Mouse (Mus musculus): ENCODE results near the gene Npas3. TPM values are rescaled to one million over a fixed set of nuclear protein-coding genes. Genes with fewer than 3 reads are reported as not detected.

Npas3 gene
- polyA plus RNA-seq (2015; fragmentation: Nextera tagmentation; extraction: Ambion mirVana) = 17.7 and 17.9 TPM in 2 replicates

- H3K36me3 ChIP-seq (ENCODE audit: control insufficient read depth, insufficient read depth) = no peaks in the 10 kb centered on the region
- WGBS = 0% methylated on average over 47 of the region's 62 CpGs
- peak; percentile 77 for ATAC-seq
- H3K4me2 ChIP-seq (ENCODE audit: low read length) = peak within 1 kb of the TSS; percentile 95
- peak within 1 kb of the TSS; percentile 85 for H3K27ac ChIP-seq (ENCODE audit: low read length)
- H3K9ac ChIP-seq (replicated peaks; ENCODE audit: low read depth, low read length) = peak within 1 kb of the TSS; percentile 82
- H3K27me3 ChIP-seq (replicated peaks; ENCODE audit: control insufficient read depth, insufficient read depth, low read length) = no peaks in the 10 kb centered on the region
- H3K9me3 ChIP-seq (ENCODE audit: control insufficient read depth, low read length) = no peaks in the 10 kb centered on the region
- H3K4me3 ChIP-seq (replicated peaks; ENCODE audit: low read length) = peak within 1 kb of the TSS; percentile 84
- H3K4me1 ChIP-seq (replicated peaks; ENCODE audit: control insufficient read depth, insufficient read depth, low read length) = peaks cover 33% of the 10 kb centered on the region
Measured at GRCm38 (mm10) chr12:53248101-53248727, at the start of gene Npas3. Gene Npas3 (plus strand): TSS chr12:53248677.

DNA sequence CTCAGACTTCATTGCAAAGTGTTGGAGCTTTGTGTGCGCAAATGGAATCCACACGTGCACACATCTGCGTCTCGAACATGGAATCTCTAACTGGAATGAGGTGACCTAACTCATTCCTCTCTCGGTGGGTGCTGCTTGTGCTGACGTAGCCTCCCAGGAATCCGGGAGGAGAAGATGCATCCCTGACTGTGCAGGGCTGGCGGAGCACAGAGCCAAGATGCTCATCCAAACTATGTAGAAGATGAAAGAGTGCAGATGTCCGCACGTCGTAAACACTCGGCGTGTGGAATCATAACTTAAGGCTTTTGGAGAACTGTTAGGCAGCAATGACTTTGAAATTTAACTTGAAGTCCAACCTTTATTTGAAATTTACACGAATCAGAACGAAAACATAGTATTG is 31.3 kb upstream of the Npas3 start:
- Histone ChIP-seq H3K9me3 (ENCODE audit: control insufficient read depth, low read length) (no peaks in the 10 kb centered on the region), H3K4me1 (replicated peaks; ENCODE audit: control insufficient read depth, insufficient read depth, low read length) (no peaks in the 10 kb centered on the region), H3K36me3 (ENCODE audit: control insufficient read depth, insufficient read depth) (no peaks in the 10 kb centered on the region), H3K9ac (replicated peaks; ENCODE audit: low read depth, low read length) (no peak overlapping the region), H3K4me3 (replicated peaks; ENCODE audit: low read length) (no peak overlapping the region), H3K27ac (ENCODE audit: low read length) (no peak overlapping the region), H3K4me2 (ENCODE audit: low read length) (no peak overlapping the region), H3K27me3 (replicated peaks; ENCODE audit: control insufficient read depth, insufficient read depth, low read length) (no peaks in the 10 kb centered on the region)
- no peak for ATAC-seq
- WGBS = 90% methylated on average over 15 of the region's 15 CpGs

- H3K36me3 ChIP-seq (ENCODE audit: control insufficient read depth, insufficient read depth) = no peaks in the 10 kb centered on the region
- WGBS = 68% methylated on average over 4 of the region's 4 CpGs
- no peaks in the 10 kb centered on the region for H3K4me1 ChIP-seq (replicated peaks; ENCODE audit: control insufficient read depth, insufficient read depth, low read length)
- H3K4me2 ChIP-seq (ENCODE audit: low read length) = no peak overlapping the region
- H3K27ac ChIP-seq (ENCODE audit: low read length) = no peak overlapping the region
- no peaks in the 10 kb centered on the region for H3K9me3 ChIP-seq (ENCODE audit: control insufficient read depth, low read length)
- ATAC-seq = no peak
- H3K4me3 ChIP-seq (replicated peaks; ENCODE audit: low read length) = no peak overlapping the region
- no peaks in the 10 kb centered on the region for H3K27me3 ChIP-seq (replicated peaks; ENCODE audit: control insufficient read depth, insufficient read depth, low read length)
- no peak overlapping the region for H3K9ac ChIP-seq (replicated peaks; ENCODE audit: low read depth, low read length)
Measured at GRCm38 (mm10) chr12:53222742-53223141, 25.7 kb upstream of the Npas3 start.

- H3K9ac ChIP-seq (replicated peaks; ENCODE audit: low read depth, low read length) = no peak overlapping the region
- H3K27me3 ChIP-seq (replicated peaks; ENCODE audit: control insufficient read depth, insufficient read depth, low read length) = no peaks in the 10 kb centered on the region
- H3K36me3 ChIP-seq (ENCODE audit: control insufficient read depth, insufficient read depth) = no peaks in the 10 kb centered on the region
- no peak overlapping the region for H3K4me3 ChIP-seq (replicated peaks; ENCODE audit: low read length)
- 57% methylated on average over 4 of the region's 4 CpGs for WGBS
- no peaks in the 10 kb centered on the region for H3K9me3 ChIP-seq (ENCODE audit: control insufficient read depth, low read length)
- H3K27ac ChIP-seq (ENCODE audit: low read length) = no peak overlapping the region
- H3K4me2 ChIP-seq (ENCODE audit: low read length) = no peak overlapping the region
- no peaks in the 10 kb centered on the region for H3K4me1 ChIP-seq (replicated peaks; ENCODE audit: control insufficient read depth, insufficient read depth, low read length)
- no peak for ATAC-seq
Measured at GRCm38 (mm10) chr12:53227356-53227755, 21.1 kb upstream of the Npas3 start.

- ATAC-seq = no peak
- WGBS = 67% methylated on average over 2 of the region's 2 CpGs
- H3K4me3 ChIP-seq (replicated peaks; ENCODE audit: low read length) = no peak overlapping the region
- H3K27ac ChIP-seq (ENCODE audit: low read length) = no peak overlapping the region
- no peaks in the 10 kb centered on the region for H3K9me3 ChIP-seq (ENCODE audit: control insufficient read depth, low read length)
- no peak overlapping the region for H3K9ac ChIP-seq (replicated peaks; ENCODE audit: low read depth, low read length)
- no peaks in the 10 kb centered on the region for H3K27me3 ChIP-seq (replicated peaks; ENCODE audit: control insufficient read depth, insufficient read depth, low read length)
- H3K4me1 ChIP-seq (replicated peaks; ENCODE audit: control insufficient read depth, insufficient read depth, low read length) = no peaks in the 10 kb centered on the region
- no peak overlapping the region for H3K4me2 ChIP-seq (ENCODE audit: low read length)
- no peaks in the 10 kb centered on the region for H3K36me3 ChIP-seq (ENCODE audit: control insufficient read depth, insufficient read depth)
Measured at GRCm38 (mm10) chr12:53229419-53229818, 19.1 kb upstream of the Npas3 start.

DNA sequence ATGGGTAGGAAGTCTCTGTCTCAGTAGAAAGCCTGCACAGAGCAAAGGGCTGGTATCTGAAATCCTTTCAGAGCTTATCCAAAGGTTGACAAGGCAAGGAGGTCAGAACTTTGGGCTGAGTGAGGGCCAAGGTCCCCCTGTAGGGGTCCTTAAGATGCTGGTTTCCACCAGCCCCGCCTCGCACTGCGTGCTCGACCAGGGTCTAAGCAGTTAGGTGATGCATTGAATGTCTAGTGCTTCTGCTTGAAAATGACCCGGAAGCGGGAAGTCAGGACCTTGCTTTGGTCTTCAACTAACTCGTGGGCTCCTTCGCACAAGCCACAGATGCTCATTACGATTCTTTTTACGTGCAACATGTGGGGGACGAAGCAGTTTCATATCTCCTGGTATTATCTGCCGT is 2.3 kb upstream of the Npas3 start:
- ATAC-seq = no peak
- H3K9me3 ChIP-seq (ENCODE audit: control insufficient read depth, low read length) = no peaks in the 10 kb centered on the region

GRCm38 (mm10) chr12:53246581-53247490 is 1.6 kb upstream of the Npas3 start:
- Histone ChIP-seq H3K27me3 (replicated peaks; ENCODE audit: control insufficient read depth, insufficient read depth, low read length) (no peaks in the 10 kb centered on the region), H3K9ac (replicated peaks; ENCODE audit: low read depth, low read length) (peak overlapping the region; percentile 57), H3K4me2 (ENCODE audit: low read length) (peak overlapping the region; percentile 95), H3K36me3 (ENCODE audit: control insufficient read depth, insufficient read depth) (no peaks in the 10 kb centered on the region), H3K4me1 (replicated peaks; ENCODE audit: control insufficient read depth, insufficient read depth, low read length) (peaks cover 33% of the 10 kb centered on the region), H3K4me3 (replicated peaks; ENCODE audit: low read length) (peak overlapping the region; percentile 84), H3K27ac (ENCODE audit: low read length) (peak overlapping the region; percentile 34; the same call in 1 of the 2 replicates), H3K9me3 (ENCODE audit: control insufficient read depth, low read length) (no peaks in the 10 kb centered on the region)
- WGBS = under 1% methylated on average over 28 of the region's 28 CpGs
- peak; percentile 22 for ATAC-seq

More for the DNA sequence above, 2.3 kb upstream of the Npas3 start:
- H3K36me3 ChIP-seq (ENCODE audit: control insufficient read depth, insufficient read depth) = no peaks in the 10 kb centered on the region
- H3K27ac ChIP-seq (ENCODE audit: low read length) = no peak overlapping the region; the same call in 1 of the 2 replicates
- peaks cover 26% of the 10 kb centered on the region for H3K4me1 ChIP-seq (replicated peaks; ENCODE audit: control insufficient read depth, insufficient read depth, low read length)
- peak overlapping the region; percentile 57 for H3K9ac ChIP-seq (replicated peaks; ENCODE audit: low read depth, low read length)
- H3K4me2 ChIP-seq (ENCODE audit: low read length) = peak overlapping the region; percentile 95
- H3K4me3 ChIP-seq (replicated peaks; ENCODE audit: low read length) = peak overlapping the region; percentile 84
- no peaks in the 10 kb centered on the region for H3K27me3 ChIP-seq (replicated peaks; ENCODE audit: control insufficient read depth, insufficient read depth, low read length)
- WGBS = 4% methylated on average over 12 of the region's 12 CpGs

DNA sequence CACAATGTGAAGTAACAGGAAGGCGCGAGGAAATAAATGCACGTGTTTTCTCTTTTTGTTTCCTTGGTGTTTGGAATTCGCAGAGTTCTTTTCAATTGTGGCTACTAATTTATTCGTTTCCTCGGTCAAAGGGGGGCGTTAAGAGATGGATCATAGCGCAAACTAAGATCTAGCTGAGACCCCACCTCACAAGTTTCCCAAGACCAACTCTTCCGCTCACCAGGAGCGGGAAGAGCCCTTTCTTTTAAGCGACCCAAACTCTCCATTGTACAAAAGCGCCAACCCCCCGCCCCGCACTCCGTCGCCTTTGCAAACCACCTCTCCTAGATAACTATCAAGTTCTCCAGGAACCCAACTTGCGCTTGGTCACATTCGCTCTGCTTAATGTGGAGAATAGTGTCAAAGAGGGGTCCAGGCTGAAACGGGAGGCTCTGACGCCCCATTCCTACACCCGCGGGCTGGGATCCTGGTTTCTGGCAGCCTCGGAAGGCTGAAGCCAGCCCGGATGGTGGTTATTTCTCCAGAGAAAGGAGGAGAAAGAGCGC is 914 bp upstream of the Npas3 start:
- H3K27ac ChIP-seq (ENCODE audit: low read length) = peak overlapping the region; percentile 85
- H3K4me1 ChIP-seq (replicated peaks; ENCODE audit: control insufficient read depth, insufficient read depth, low read length) = peaks cover 33% of the 10 kb centered on the region
- peak overlapping the region; percentile 95 for H3K4me2 ChIP-seq (ENCODE audit: low read length)
- H3K27me3 ChIP-seq (replicated peaks; ENCODE audit: control insufficient read depth, insufficient read depth, low read length) = no peaks in the 10 kb centered on the region
- under 1% methylated on average over 25 of the region's 25 CpGs for WGBS
- H3K4me3 ChIP-seq (replicated peaks; ENCODE audit: low read length) = peak overlapping the region; percentile 84
- no peaks in the 10 kb centered on the region for H3K9me3 ChIP-seq (ENCODE audit: control insufficient read depth, low read length)
- peak; percentile 2; the same call in 1 of the 2 replicates for ATAC-seq
- peak overlapping the region; percentile 82 for H3K9ac ChIP-seq (replicated peaks; ENCODE audit: low read depth, low read length)
- H3K36me3 ChIP-seq (ENCODE audit: control insufficient read depth, insufficient read depth) = no peaks in the 10 kb centered on the region

GRCm38 (mm10) chr12:53248796-53249195 is 319 bp downstream of the Npas3 start:
- WGBS = under 1% methylated on average over 15 of the region's 15 CpGs
- ATAC-seq = no peak

More at GRCm38 (mm10) chr12:53248796-53249195, 319 bp downstream of the Npas3 start:
- Histone ChIP-seq H3K4me2 (ENCODE audit: low read length) (peak overlapping the region; percentile 95), H3K9ac (replicated peaks; ENCODE audit: low read depth, low read length) (peak overlapping the region; percentile 82), H3K27me3 (replicated peaks; ENCODE audit: control insufficient read depth, insufficient read depth, low read length) (no peaks in the 10 kb centered on the region), H3K4me3 (replicated peaks; ENCODE audit: low read length) (peak overlapping the region; percentile 84), H3K4me1 (replicated peaks; ENCODE audit: control insufficient read depth, insufficient read depth, low read length) (peaks cover 36% of the 10 kb centered on the region), H3K27ac (ENCODE audit: low read length) (peak overlapping the region; percentile 85), H3K36me3 (ENCODE audit: control insufficient read depth, insufficient read depth) (no peaks in the 10 kb centered on the region), H3K9me3 (ENCODE audit: control insufficient read depth, low read length) (no peaks in the 10 kb centered on the region)

Measured in forebrain, embryonic 16.5 days (tissue).